Mouse (Mus musculus) heart, adult 2 months (tissue): Measurements from ENCODE around the gene Apba2.

Source experiments
- CTCF ChIP-seq: fragments of 200-600 bp; IDR thresholded peaks from 2 replicates; pipeline ENCODE4 v1.8.1; 2022; ENCODE audit warnings: antibody characterized with exemption, mild to moderate bottlenecking, moderate library complexity
- EP300 ChIP-seq: fragments of 200-500 bp; IDR thresholded peaks from 2 replicates; pipeline ENCODE4 v1.6.1; 2011; ENCODE audit warnings: low read depth, low read length, control low read depth; ENCODE audit not compliant: insufficient read depth
- POLR2A ChIP-seq: fragments of 200-500 bp; IDR thresholded peaks from 2 replicates; pipeline ENCODE4 v1.6.1; 2011; ENCODE audit warnings: mild to moderate bottlenecking, low read depth, low read length, control low read depth; ENCODE audit not compliant: insufficient read depth

DNA sequence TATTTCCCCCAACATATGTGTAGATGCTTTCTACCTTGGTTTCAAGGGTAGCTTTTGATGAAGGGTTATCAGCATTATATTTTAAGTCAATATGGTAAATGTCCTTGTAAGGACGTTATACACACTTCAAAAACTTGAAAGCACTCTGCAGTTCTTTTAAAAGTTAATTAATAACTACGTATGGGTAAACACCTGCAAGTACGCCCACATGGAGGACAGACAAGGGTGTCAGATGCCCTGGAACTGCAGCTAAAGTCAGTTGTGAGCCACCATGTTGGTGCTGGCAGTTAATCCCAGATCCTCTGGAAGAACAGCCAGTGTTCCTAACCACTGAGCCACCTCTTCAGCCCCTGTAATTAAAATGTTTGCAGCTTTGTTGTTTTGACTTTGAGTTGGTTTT is 144.0 kb downstream of the Apba2 start:
- TF ChIP-seq POLR2A (no peak), CTCF (no peak), EP300 (no peak)
